9 mouse cellular contexts compared by ENCODE assay signal in genomic region chr5:138819780-138820179, GRCm38 (mm10). TPM values are rescaled to one million over a fixed set of nuclear protein-coding genes. Genes with fewer than 3 reads are reported as not detected.
DNase-seq lines count a peak whose midpoint lies in the region; ATAC-seq and TF ChIP-seq lines count a peak whose summit lies in the region.
"Had no signal": no experiment of that assay in that cellular context is flagged by ENCODE, and none has a peak within 500 bp of the region (broad histone marks: within the 10 kb centered on the region; RNA-seq: fewer than 3 reads in every experiment).

Gene Gm5294, plus strand, starts transcription at chr5:138820080.

- H3K27me3 ChIP-seq in heart, postnatal 0 days (ENCODE audit: control insufficient read depth, insufficient read depth, low read length): peaks cover 48% of the 10 kb centered on the region
- H3K27me3 ChIP-seq in embryonic facial prominence, embryonic 13.5 days: peaks cover 73% of the 10 kb centered on the region
- peaks cover 42% of the 10 kb centered on the region for H3K27me3 ChIP-seq in intestine, postnatal 0 days (replicated peaks; ENCODE audit: control insufficient read depth, insufficient read depth, low read length)

- DNase-seq in heart, postnatal 0 days (ENCODE audit: low spot score): no peak
- DNase-seq in heart, postnatal 36 days: no peak
- DNase-seq in neural tube, embryonic 10.5 days (ENCODE audit: extremely low spot score, low spot score): peak; percentile 31
- DNase-seq in testis, postnatal 10 days (ENCODE audit: low spot score): no peak
- no peak for DNase-seq in layer of hippocampus, postnatal 25 days (ENCODE audit: extremely low spot score in 1 of 2, low spot score in 1 of 2)
- DNase-seq in layer of hippocampus, postnatal 14 days (ENCODE audit: low spot score in 2 of 2): no peak
- DNase-seq: lung, adult 2 months had no signal

- no peak within 1 kb of the TSS for H3K27ac ChIP-seq in heart, postnatal 0 days (ENCODE audit: low read depth)
- H3K27ac ChIP-seq in embryonic facial prominence, embryonic 13.5 days: no peak within 1 kb of the TSS
- H3K27ac ChIP-seq in intestine, postnatal 0 days (ENCODE audit: low read depth, low read length): no peak within 1 kb of the TSS

- H3K36me3 ChIP-seq in heart, postnatal 0 days (replicated peaks; ENCODE audit: control insufficient read depth, insufficient read depth, low read length): no peaks in the 10 kb centered on the region
- H3K36me3 ChIP-seq in embryonic facial prominence, embryonic 13.5 days: no peaks in the 10 kb centered on the region
- H3K36me3 ChIP-seq in intestine, postnatal 0 days (ENCODE audit: control insufficient read depth, insufficient read depth): no peaks in the 10 kb centered on the region

- H3K9ac ChIP-seq in heart, postnatal 0 days (replicated peaks; ENCODE audit: low read depth, low read length): no peak within 1 kb of the TSS
- peak within 1 kb of the TSS; percentile 52 for H3K9ac ChIP-seq in embryonic facial prominence, embryonic 13.5 days
- H3K9ac ChIP-seq in intestine, postnatal 0 days (ENCODE audit: low read depth, low read length): no peak within 1 kb of the TSS

- H3K4me2 ChIP-seq in heart, postnatal 0 days (ENCODE audit: low read depth, low read length): peak within 1 kb of the TSS; percentile 62
- H3K4me2 ChIP-seq in embryonic facial prominence, embryonic 13.5 days: peak within 1 kb of the TSS; percentile 66
- peak within 1 kb of the TSS; percentile 62 for H3K4me2 ChIP-seq in intestine, postnatal 0 days (replicated peaks; ENCODE audit: low read depth)

- TF ChIP-seq CTCF in heart, postnatal 0 days (IDR thresholded peaks at IDR 0.05; ENCODE audit: low read depth): no peak
- TF ChIP-seq CTCF in intestine, postnatal 0 days (IDR thresholded peaks at IDR 0.05; ENCODE audit: low read depth): no peak

- H3K4me3 ChIP-seq in heart, postnatal 0 days (ENCODE audit: low read depth, low read length): peak within 1 kb of the TSS; percentile 38
- H3K4me3 ChIP-seq in embryonic facial prominence, embryonic 13.5 days: peak within 1 kb of the TSS; percentile 40
- peak within 1 kb of the TSS; percentile 23 for H3K4me3 ChIP-seq in intestine, postnatal 0 days (ENCODE audit: low read depth, low read length)

- TF ChIP-seq EP300 in heart, postnatal 0 days (IDR thresholded peaks at IDR 0.05; ENCODE audit: low read depth): no peak

- ATAC-seq in heart, postnatal 0 days (ENCODE audit: insufficient read depth, low read depth): no peak
- no peak for ATAC-seq in embryonic facial prominence, embryonic 13.5 days (ENCODE audit: insufficient number of reproducible peaks, insufficient read depth, low FRiP score, low TSS enrichment, low read depth)
- ATAC-seq in intestine, postnatal 0 days: no peak

- 18% methylated on average over 21 of the region's 21 CpGs for WGBS in heart, postnatal 0 days
- WGBS in embryonic facial prominence, embryonic 13.5 days: 6% methylated on average over 21 of the region's 21 CpGs
- whole genome bisulfite sequencing in intestine, postnatal 0 days: 19% methylated on average over 21 of the region's 21 CpGs

- intact Hi-C loops in heart, postnatal 36 days (cut with DNase I): no loop called here

- no peaks in the 10 kb centered on the region for H3K4me1 ChIP-seq in heart, postnatal 0 days (ENCODE audit: control insufficient read depth, insufficient read depth)
- peaks cover 15% of the 10 kb centered on the region for H3K4me1 ChIP-seq in embryonic facial prominence, embryonic 13.5 days
- H3K4me1 ChIP-seq in intestine, postnatal 0 days (replicated peaks; ENCODE audit: control insufficient read depth, insufficient read depth, low read length): no peaks in the 10 kb centered on the region

- H3K9me3 ChIP-seq in heart, postnatal 0 days (replicated peaks; ENCODE audit: control insufficient read depth, low read length): no peaks in the 10 kb centered on the region
- no peaks in the 10 kb centered on the region for H3K9me3 ChIP-seq in embryonic facial prominence, embryonic 13.5 days
- no peaks in the 10 kb centered on the region for H3K9me3 ChIP-seq in intestine, postnatal 0 days (ENCODE audit: control insufficient read depth)

RNA-seq across cellular contexts. Expression of gene Gm5294, which starts in this region (rescaled TPM):
- total RNA-seq in heart, postnatal 0 days (2014; rRNA removed; ENCODE audit: low replicate concordance): not detected in 2 replicates
- 0.19 TPM in 1 of 2 replicates, not detected in the other for polyA plus RNA-seq in heart, postnatal 0 days (2015; fragmentation: Nextera tagmentation; extraction: Ambion mirVana)
- not detected for total RNA-seq in heart, postnatal 36 days (2021)
- not detected in 2 replicates for polyA plus RNA-seq in embryonic facial prominence, embryonic 13.5 days (2015; fragmentation: Nextera tagmentation; extraction: Ambion mirVana)
- not detected in 2 replicates for polyA plus RNA-seq in intestine, postnatal 0 days (2015; fragmentation: Nextera tagmentation; extraction: Ambion mirVana)
- not detected for total RNA-seq in layer of hippocampus, postnatal 25 days (2021)
- total RNA-seq in layer of hippocampus, postnatal 14 days (2021): not detected
- polyA plus RNA-seq: lung, adult 2 months had no signal
